Mouse (Mus musculus) Muller cell, postnatal 12 days (primary cell): ENCODE data around the gene Retsat.

ENCODE experiments used
- DNase-seq: peaks from one replicate; pipeline ENCODE4 v3.0.0-alpha.2; 2015; ENCODE audit errors: inconsistent ontology term

Gene Retsat

GRCm38 (mm10) chr6:72623661-72624402, 25.6 kb downstream of the Retsat start:
- DNase-seq = no peak

DNA sequence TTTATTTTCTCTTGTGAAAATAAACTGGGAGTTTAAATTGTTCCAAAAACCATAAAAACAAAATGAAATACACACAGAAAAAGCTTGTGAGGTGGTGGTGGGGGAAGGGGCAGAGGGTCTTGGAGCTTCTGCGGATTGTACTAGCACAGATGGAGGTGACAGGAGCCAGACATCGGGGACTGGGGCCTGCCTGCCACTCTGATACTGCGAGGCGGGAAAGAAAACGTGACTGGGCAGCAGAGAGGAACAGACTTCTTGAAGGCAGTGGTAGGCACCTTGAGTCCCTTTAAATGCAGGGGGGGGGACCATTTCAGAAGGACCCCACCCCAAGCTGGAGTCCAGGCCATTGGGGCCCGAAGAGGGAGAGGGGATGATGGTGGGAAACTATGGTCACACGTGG, 28.1 kb downstream of the Retsat start:
- DNase-seq = no peak

DNA sequence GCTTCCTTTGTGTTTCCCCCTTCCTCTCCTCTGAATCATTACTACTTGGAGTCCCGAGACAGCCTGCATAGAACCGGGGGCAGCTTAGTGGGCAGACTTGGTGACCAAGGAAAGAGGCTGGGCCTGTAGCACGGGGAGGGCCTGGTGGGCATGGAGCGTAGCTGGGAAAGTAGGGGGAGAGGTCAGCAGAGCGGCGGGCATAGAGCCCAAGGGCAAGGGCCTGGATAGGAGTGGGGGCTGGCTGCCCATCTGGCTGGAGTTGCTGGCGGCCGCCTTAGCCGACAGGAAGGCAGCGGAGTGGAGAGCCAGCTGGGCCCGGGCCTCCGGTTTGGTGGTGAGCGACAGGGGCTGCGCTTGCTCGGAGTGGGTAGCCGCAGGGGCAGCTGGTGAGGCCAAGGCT, 29.0 kb downstream of the Retsat start:
- DNase-seq = no peak

- no peak for DNase-seq
These were observed 32.1 kb downstream of the Retsat start for GRCm38 (mm10) chr6:72630370-72630769.

GRCm38 (mm10) chr6:72630961-72631360, 32.7 kb downstream of the Retsat start:
- DNase-seq = no peak

- no peak for DNase-seq
These were observed 33.4 kb downstream of the Retsat start for GRCm38 (mm10) chr6:72631700-72632099.

GRCm38 (mm10) chr6:72634311-72634710, 36.0 kb downstream of the Retsat start:
- no peak for DNase-seq

- peak; percentile 70 for DNase-seq
These were observed 37.6 kb downstream of the Retsat start for GRCm38 (mm10) chr6:72635760-72636431.

GRCm38 (mm10) chr6:72636940-72637339, 38.7 kb downstream of the Retsat start:
- no peak for DNase-seq

DNA sequence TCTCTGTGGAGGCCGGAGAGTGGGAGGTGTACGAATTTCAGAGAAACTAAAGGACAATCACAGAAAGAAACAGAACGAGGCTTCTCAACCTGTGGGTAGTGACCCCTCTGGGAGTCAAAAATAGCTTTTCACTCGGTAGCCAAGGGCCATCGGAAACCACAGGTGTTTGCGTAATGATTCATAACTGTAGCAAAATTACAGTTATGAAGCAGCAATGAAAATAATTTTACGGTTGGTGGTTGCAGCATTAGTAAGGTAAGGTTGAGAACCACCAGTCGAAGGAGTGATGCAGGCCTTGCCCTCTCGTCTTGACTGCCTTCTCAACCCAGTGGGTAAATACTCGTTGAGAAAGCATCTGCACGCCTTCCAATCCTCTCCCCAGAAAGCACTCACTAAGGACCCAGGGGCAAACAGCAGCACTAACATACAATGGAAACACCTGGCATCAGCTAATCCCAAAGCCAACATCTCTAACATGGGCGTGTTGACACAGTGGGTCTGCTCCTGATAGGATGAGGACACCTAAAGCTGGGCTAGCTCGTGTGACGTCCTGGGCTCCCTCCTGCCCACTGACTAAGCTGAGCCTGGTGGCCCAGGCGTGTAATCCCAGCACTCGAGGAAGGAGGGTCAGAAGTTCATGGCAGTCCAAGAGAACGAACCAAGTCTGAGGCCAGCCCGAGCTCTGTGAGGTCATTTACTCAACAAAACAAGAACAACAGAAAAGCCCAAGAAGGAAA, 43.1 kb downstream of the Retsat start:
- DNase-seq = no peak

DNA sequence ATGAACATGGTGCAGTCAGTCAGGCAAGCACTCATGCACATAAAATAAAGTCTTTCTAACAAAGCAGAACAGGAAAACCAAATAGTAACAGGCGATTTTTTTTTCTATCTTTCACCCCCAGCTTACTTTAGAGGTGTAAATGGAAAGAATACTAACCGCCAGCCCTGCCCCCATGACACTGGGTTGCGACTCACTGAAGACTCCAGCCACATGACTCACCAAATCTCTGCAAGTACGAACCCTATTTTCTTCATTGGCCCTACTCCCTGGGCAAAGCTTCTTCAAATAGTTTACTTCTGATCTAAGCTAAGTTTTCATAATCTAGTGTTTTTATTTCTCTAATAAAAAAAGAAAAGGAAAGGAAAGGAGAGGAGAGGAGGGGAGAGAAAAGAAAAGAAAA, 46.3 kb downstream of the Retsat start:
- peak; percentile 69 for DNase-seq

GRCm38 (mm10) chr6:72645364-72645763, 47.1 kb downstream of the Retsat start:
- DNase-seq = peak; percentile 84

DNA sequence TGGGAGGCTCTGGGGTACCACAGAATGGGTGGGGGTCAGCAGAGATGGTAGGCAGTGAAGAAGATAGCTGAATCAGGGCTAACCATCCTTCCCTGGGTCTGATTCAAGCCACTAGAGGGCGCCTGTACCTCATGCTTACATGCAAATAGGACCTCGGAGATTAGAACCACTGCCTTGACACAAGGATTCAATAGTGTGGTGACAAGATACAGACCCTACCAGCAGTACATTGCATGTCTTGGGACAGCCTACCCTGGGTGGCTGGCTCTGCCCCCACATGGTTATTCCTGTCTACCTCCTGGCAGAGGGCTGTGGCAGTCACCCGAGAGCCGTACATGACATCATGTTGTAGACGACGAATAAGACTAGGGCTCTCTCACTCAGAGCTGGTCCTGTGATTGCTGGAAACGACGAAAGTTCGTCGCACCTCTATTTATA, 49.1 kb downstream of the Retsat start:
- DNase-seq = peak; percentile 55

GRCm38 (mm10) chr6:72648002-72648595, 49.8 kb downstream of the Retsat start:
- DNase-seq = no peak

- DNase-seq = no peak
These were observed 52.1 kb downstream of the Retsat start for GRCm38 (mm10) chr6:72650338-72650851.

DNA sequence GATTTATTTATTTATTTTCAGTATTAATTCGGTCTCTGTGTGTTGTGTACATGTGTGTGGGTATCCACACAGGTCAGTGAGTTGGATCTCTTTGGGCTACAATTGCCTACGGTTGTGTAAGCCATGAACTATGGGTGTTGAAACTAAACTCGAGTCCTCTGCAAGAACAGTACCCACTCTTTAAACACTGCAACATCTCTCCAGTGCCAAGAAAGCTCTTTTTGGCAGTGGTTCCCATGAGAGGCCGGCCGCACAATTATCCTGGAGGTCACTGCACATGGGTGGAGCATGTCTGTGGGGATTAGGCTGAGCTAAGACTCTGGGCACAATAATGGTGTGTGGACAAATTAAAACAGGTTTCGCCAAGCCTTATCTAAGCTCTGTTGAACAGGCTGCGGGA, 55.1 kb downstream of the Retsat start:
- DNase-seq = peak; percentile 93

GRCm38 (mm10) chr6:72654355-72654754, 56.1 kb downstream of the Retsat start:
- DNase-seq = no peak

DNA sequence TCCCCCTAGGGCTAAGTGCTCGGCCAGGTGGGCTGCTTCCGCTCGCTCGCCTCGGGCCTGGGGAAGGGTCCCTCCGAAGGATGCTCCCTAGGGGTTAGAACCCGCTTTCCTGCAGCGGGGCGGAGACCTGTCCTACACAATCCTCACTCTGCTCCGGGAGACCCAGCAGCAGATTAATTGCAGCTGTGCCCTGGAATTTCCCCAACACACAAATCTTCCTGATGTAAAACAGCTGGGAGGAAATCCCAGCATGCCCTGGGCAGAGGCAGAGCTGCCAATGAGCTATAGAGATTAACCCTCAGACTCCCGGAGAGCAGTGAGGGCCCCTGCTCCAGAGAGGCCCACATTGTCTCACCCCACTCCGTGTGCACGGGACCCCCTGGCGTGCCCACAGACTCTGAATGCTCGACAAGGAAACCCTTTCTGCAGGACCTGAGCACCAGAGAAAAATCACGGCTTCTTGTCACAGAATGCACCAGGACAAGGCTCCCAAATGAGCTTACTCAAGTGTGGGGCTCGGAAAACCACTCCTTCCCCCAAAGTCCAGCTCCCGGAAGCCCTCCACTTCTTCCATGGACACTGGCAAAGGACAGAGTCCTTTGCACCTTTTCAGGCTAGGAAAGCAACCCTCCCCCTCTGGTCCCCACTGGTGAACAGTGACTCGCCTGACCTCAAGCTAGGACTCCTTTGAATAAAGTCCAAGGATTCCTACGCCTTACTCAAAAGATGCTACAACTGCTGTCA, 57.2 kb downstream of the Retsat start:
- DNase-seq = no peak

- DNase-seq = no peak
These were observed 57.8 kb downstream of the Retsat start for GRCm38 (mm10) chr6:72656053-72656442.

- DNase-seq = no peak
These were observed 59.7 kb downstream of the Retsat start for GRCm38 (mm10) chr6:72658006-72658405.
